ENCODE assay signal across 8 mouse cellular contexts in the genomic region with DNA sequence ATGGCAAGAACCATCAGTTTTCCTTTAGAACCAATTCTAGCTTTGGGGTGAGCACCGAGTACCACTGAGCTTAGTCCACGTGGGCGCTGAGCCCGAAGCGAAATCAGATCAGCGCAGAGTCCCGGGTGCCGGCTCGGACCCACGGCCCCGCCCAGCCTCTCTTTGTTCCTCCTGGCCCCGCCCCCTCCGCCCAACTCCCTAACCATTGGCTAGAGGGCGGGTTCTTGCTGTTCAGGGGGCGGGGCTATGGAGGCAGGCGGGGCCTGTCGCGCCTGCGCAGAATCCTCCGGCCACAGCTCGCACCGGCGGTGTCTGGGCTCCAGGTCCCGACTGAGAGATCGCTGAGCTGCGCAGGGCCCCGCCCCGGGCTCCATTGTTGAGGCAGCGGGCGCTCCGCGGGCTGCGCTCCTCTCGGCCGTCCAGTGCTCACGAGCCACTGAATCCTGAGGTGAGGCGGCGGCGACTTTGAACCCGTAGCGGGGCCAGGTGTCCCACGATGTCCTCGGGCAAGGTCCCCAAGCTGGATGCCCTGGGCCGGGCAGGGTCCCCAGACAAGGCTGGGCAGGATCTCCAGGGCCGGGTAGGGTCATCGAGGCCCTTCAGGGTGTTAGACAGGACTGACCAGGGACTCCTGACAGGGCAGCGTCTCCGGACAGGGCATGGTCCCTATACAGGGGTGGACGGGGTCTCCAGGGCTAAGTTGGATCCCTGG. TPM values are rescaled to one million over a fixed set of nuclear protein-coding genes. Genes with fewer than 3 reads are reported as not detected.
DNase-seq lines count a peak whose midpoint lies in the region; ATAC-seq and TF ChIP-seq lines count a peak whose summit lies in the region.

TSS of gene Afap1 (plus strand) at position 227 of the 712 bp plus-strand sequence.

- H3K4me2 ChIP-seq in limb, embryonic 13.5 days (replicated peaks), result peak within 1 kb of the TSS; percentile 90
- H3K4me2 ChIP-seq in midbrain, embryonic 15.5 days, result peak within 1 kb of the TSS; percentile 93

- peak; percentile 93 for ATAC-seq in limb, embryonic 13.5 days (ENCODE audit: low FRiP score, low read depth)
- ATAC-seq in midbrain, embryonic 15.5 days (replicated peaks), result peak; percentile 94

- H3K9me3 ChIP-seq in limb, embryonic 13.5 days, result no peaks in the 10 kb centered on the region
- H3K9me3 ChIP-seq in midbrain, embryonic 15.5 days, result no peaks in the 10 kb centered on the region

- peak; percentile 88 for TF ChIP-seq POLR2A in embryonic fibroblast, embryonic 13.5 days (IDR thresholded peaks at IDR 0.05; ENCODE audit: low read depth, low read length)

- TF ChIP-seq CTCF in embryonic fibroblast, embryonic 13.5 days (IDR thresholded peaks at IDR 0.05; ENCODE audit: borderline replicate concordance, insufficient read depth, low read length), result no peak

- H3K9ac ChIP-seq in limb, embryonic 13.5 days, result peak within 1 kb of the TSS; percentile 95
- H3K9ac ChIP-seq in midbrain, embryonic 15.5 days, result peak within 1 kb of the TSS; percentile 94

- H3K27ac ChIP-seq in embryonic fibroblast, embryonic 13.5 days (ENCODE audit: insufficient read depth, low read length), result peak within 1 kb of the TSS; percentile 73
- peak within 1 kb of the TSS; percentile 77 for H3K27ac ChIP-seq in limb, embryonic 13.5 days
- peak within 1 kb of the TSS; percentile 86 for H3K27ac ChIP-seq in midbrain, embryonic 15.5 days

- no peaks in the 10 kb centered on the region for H3K36me3 ChIP-seq in limb, embryonic 13.5 days
- H3K36me3 ChIP-seq in midbrain, embryonic 15.5 days (replicated peaks), result no peaks in the 10 kb centered on the region

- WGBS in limb, embryonic 13.5 days, result 0% methylated on average over 48 of the region's 49 CpGs
- WGBS in midbrain, embryonic 15.5 days, result under 1% methylated on average over 49 of the region's 49 CpGs

- peak within 1 kb of the TSS; percentile 88 for H3K4me3 ChIP-seq in embryonic fibroblast, embryonic 13.5 days (ENCODE audit: insufficient read depth, low read length)
- H3K4me3 ChIP-seq in limb, embryonic 13.5 days, result peak within 1 kb of the TSS; percentile 93
- H3K4me3 ChIP-seq in midbrain, embryonic 15.5 days, result peak within 1 kb of the TSS; percentile 80

- no peaks in the 10 kb centered on the region for H3K27me3 ChIP-seq in limb, embryonic 13.5 days
- no peaks in the 10 kb centered on the region for H3K27me3 ChIP-seq in midbrain, embryonic 15.5 days (replicated peaks)

- peaks cover 11% of the 10 kb centered on the region for H3K4me1 ChIP-seq in embryonic fibroblast, embryonic 13.5 days (ENCODE audit: control insufficient read depth, insufficient read depth, low read length)
- peaks cover 37% of the 10 kb centered on the region for H3K4me1 ChIP-seq in limb, embryonic 13.5 days
- H3K4me1 ChIP-seq in midbrain, embryonic 15.5 days, result peaks cover 43% of the 10 kb centered on the region

- DNase-seq in 3T3-L1 (ENCODE audit: low read depth, low spot score), result peak; percentile 98
- DNase-seq in brain, adult 2 months (ENCODE audit: low read depth, low spot score), result peak; percentile 98
- DNase-seq in heart, adult 9 months (ENCODE audit: low spot score in 2 of 2), result peak; percentile 99
- DNase-seq in kidney, adult 9 months, result peak; percentile 100
- DNase-seq in spleen, adult 18-20 months, result peak; percentile 98 to 99

RNA-seq across cellular contexts. Expression of gene Afap1, which starts in this region (rescaled TPM):
- 64.3 and 71.8 TPM in 2 replicates for polyA plus RNA-seq in embryonic fibroblast, embryonic 13.5 days (2011; ENCODE audit: insufficient read length, low read depth, missing spikeins)
- 18.7 and 22.1 TPM in 2 replicates for polyA plus RNA-seq in limb, embryonic 13.5 days (2015; fragmentation: Nextera tagmentation; extraction: Ambion mirVana)
- 71.1 and 76.9 TPM in 2 replicates for polyA plus RNA-seq in midbrain, embryonic 15.5 days (2015; fragmentation: Nextera tagmentation; extraction: Ambion mirVana)

Comparison
In these comparisons a context has a peak if more than half of its experiments do, and no peak if none do; other contexts are left out.
1. Peak in every context shown above with its lines: DNase-seq, ATAC-seq, H3K4me3 ChIP-seq and H3K27ac ChIP-seq.